Mouse (Mus musculus) right cerebral cortex, postnatal 36 days (tissue): ENCODE measurements around the gene Mmel1.
A peak's percentile ranks its signal among the peaks of the same experiment; 100 is the strongest.

Source experiments
- DNase-seq, 2 experiments: peaks; one replicate each; pipeline ENCODE4 v3.0.0; 2022; ENCODE audit warnings: low spot score in 2 of 2, mixed read lengths in 1 of 2

The Mmel1 gene

GRCm38 (mm10) chr4:154904185-154905071 is 35.0 kb downstream of the Mmel1 start:
- DNase-seq: peak; percentile 86 to 90

GRCm38 (mm10) chr4:154907833-154908232 is 38.4 kb downstream of the Mmel1 start:
- peak in 1 of 2 experiments; percentile 30 for DNase-seq

- no peak for DNase-seq
Observed at GRCm38 (mm10) chr4:154908490-154908889, 39.1 kb downstream of the Mmel1 start.

- DNase-seq: no peak
Observed at GRCm38 (mm10) chr4:154910606-154911522, 41.5 kb downstream of the Mmel1 start.

GRCm38 (mm10) chr4:154911644-154912043 is 42.3 kb downstream of the Mmel1 start:
- no peak for DNase-seq

- DNase-seq: no peak
Observed at GRCm38 (mm10) chr4:154913845-154914244, 44.5 kb downstream of the Mmel1 start.

GRCm38 (mm10) chr4:154914252-154914651 is 44.9 kb downstream of the Mmel1 start:
- no peak for DNase-seq

GRCm38 (mm10) chr4:154914707-154915106 is 45.3 kb downstream of the Mmel1 start:
- no peak for DNase-seq

GRCm38 (mm10) chr4:154915286-154915685 is 45.9 kb downstream of the Mmel1 start:
- DNase-seq: no peak

- no peak for DNase-seq
Observed at GRCm38 (mm10) chr4:154916662-154917061, 47.3 kb downstream of the Mmel1 start.

- DNase-seq: no peak
Observed at GRCm38 (mm10) chr4:154922291-154922690, 52.9 kb downstream of the Mmel1 start.

GRCm38 (mm10) chr4:154922931-154923330 is 53.5 kb downstream of the Mmel1 start:
- no peak for DNase-seq

GRCm38 (mm10) chr4:154925413-154925812 is 56.0 kb downstream of the Mmel1 start:
- no peak for DNase-seq

- no peak for DNase-seq
Observed at GRCm38 (mm10) chr4:154926969-154927898, 57.8 kb downstream of the Mmel1 start.

GRCm38 (mm10) chr4:154927899-154928337 is 58.5 kb downstream of the Mmel1 start:
- DNase-seq: no peak

- no peak for DNase-seq
Observed at GRCm38 (mm10) chr4:154928395-154929087, 59.2 kb downstream of the Mmel1 start, which contains the start of gene Tnfrsf14. Tnfrsf14 (minus strand) TSS chr4:154928563.

- DNase-seq: no peak
Observed at GRCm38 (mm10) chr4:154929088-154929660, 59.8 kb downstream of the Mmel1 start.

GRCm38 (mm10) chr4:154933306-154933907 is 64.0 kb downstream of the Mmel1 start:
- no peak for DNase-seq

GRCm38 (mm10) chr4:154934800-154935199 is 65.4 kb downstream of the Mmel1 start:
- no peak for DNase-seq

- no peak for DNase-seq
Observed at GRCm38 (mm10) chr4:154935788-154936187, 66.4 kb downstream of the Mmel1 start.
